Mouse (Mus musculus) cerebellum, adult 2 months (tissue): ENCODE data around the gene Sltm. TPM values are rescaled to one million over a fixed set of nuclear protein-coding genes. Genes with fewer than 3 reads are reported as not detected.

Experiments used
- DNase-seq, 2 experiments: peaks; one replicate each; pipeline ENCODE4 v3.0.0; 2021
- H3K27ac ChIP-seq: fragments of 200-500 bp; 2 replicates; pipeline ENCODE4 v1.5.1; 2012; ENCODE audit warnings: low read length, control low read depth, inconsistent platforms; ENCODE audit not compliant: insufficient read depth
- H3K27me3 ChIP-seq: fragments of 200-500 bp; 2 replicates; pipeline ENCODE4 v1.6.1; 2012; ENCODE audit warnings: inconsistent platforms, mild to moderate bottlenecking, low read length, moderate library complexity; ENCODE audit not compliant: control insufficient read depth, insufficient read depth
- H3K4me1 ChIP-seq: fragments of 200-500 bp; 2 replicates; pipeline ENCODE4 v1.6.1; 2011; ENCODE audit warnings: low read length; ENCODE audit not compliant: control insufficient read depth, insufficient read depth
- H3K4me3 ChIP-seq: fragments of 200-500 bp; replicated peaks from 2 replicates; pipeline ENCODE3; 2011; ENCODE audit warnings: mild to moderate bottlenecking, low read depth, low read length, control low read depth; ENCODE audit not compliant: insufficient read depth
- CTCF ChIP-seq: fragments of 200-500 bp; IDR thresholded peaks from 2 replicates; pipeline ENCODE4 v1.5.1; 2011; ENCODE audit warnings: low read depth, mild to moderate bottlenecking, control low read depth, low read length, moderate library complexity, borderline replicate concordance; ENCODE audit not compliant: insufficient read depth
- POLR2A ChIP-seq: fragments of 200-500 bp; IDR thresholded peaks from 2 replicates; pipeline ENCODE4 v1.6.1; 2011; ENCODE audit warnings: low read length, control low read depth, borderline replicate concordance; ENCODE audit not compliant: insufficient read depth
- WGBS: fragments of 180-500 bp; shearing (Covaris S2); methylation state at CpG from one replicate; pipeline ENCODE4 v1.1.7; 2018; 5-methylcytosine and 5-hydroxymethylcytosine counted together
- polyA plus RNA-seq: library from polyadenylated mRNA; depleted of rRNA; stranded (reverse); fragments of >200 nt; gene quantifications from 2 replicates; pipeline ENCODE4 v1.2.3, GENCODE M21; 2012

The Sltm gene
- polyA plus RNA-seq, 1 experiment = 52.7 TPM

GRCm38 (mm10) chr9:70587171-70587570 is 44.6 kb downstream of the Sltm start:
- no peaks in the 10 kb centered on the region for H3K4me1 ChIP-seq
- H3K27ac ChIP-seq = no peak overlapping the region
- no peak overlapping the region for H3K4me3 ChIP-seq
- H3K27me3 ChIP-seq = no peaks in the 10 kb centered on the region
- no peak for DNase-seq
- 95% methylated on average over 5 of the region's 5 CpGs for WGBS
- TF ChIP-seq POLR2A = no peak
- no peak for TF ChIP-seq CTCF

DNA sequence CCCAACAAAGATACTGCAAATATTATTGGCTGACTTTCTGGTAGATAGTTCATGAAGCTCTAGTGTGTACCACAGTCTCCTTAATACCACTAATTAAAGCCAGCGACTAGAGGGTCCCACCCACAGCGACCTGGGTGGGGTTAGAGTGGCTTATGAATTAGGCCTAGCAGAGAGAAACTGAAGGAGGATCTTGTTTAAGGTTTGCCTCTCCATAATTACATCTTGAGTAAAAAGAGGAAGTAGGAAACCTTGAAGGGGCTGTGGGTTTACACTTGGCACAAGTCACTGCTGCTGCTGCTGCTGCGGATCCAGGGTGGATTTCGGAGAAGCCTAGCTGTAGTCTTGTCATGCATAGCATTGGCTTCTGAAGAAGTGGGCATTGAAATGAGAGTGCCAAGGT is 48.2 kb downstream of the Sltm start:
- no peak overlapping the region for H3K4me3 ChIP-seq
- H3K27ac ChIP-seq = no peak overlapping the region; the same call in 1 of the 2 replicates
- H3K27me3 ChIP-seq = no peaks in the 10 kb centered on the region
- H3K4me1 ChIP-seq = no peaks in the 10 kb centered on the region
- no peak for TF ChIP-seq CTCF
- no peak for TF ChIP-seq POLR2A
- no peak for DNase-seq
- WGBS = 89% methylated on average over 4 of the region's 4 CpGs

DNA sequence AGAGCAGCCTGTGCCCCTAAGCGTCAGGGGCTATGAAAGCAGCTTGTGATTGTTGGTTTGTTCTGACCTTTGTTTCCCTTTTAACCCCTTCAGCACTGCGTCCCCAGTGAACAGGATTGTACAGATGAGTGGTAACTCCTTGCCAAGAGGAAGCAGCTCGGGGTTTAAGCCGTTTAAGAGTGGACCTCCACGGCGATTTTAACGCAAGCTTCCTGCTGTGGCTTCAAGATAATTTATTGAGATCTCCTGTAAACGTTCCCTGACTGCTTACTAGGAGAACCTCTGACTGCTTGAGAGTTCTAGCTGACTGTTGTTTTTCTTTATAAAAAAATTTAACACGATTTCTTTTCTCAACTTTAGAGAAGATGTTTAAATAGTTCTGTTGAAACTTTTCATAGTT is 48.9 kb downstream of the Sltm start:
- Histone ChIP-seq H3K4me1 (no peaks in the 10 kb centered on the region), H3K4me3 (no peak overlapping the region), H3K27ac (no peak overlapping the region), H3K27me3 (no peaks in the 10 kb centered on the region)
- DNase-seq = no peak
- WGBS = 56% methylated on average over 9 of the region's 9 CpGs
- no peak for TF ChIP-seq POLR2A
- TF ChIP-seq CTCF = no peak

GRCm38 (mm10) chr9:70598271-70598670 is 55.7 kb downstream of the Sltm start:
- no peak for DNase-seq
- 96% methylated on average over 2 of the region's 2 CpGs for WGBS
- TF ChIP-seq CTCF (no peak), POLR2A (no peak)
- no peak overlapping the region for H3K4me3 ChIP-seq
- H3K27ac ChIP-seq = no peak overlapping the region
- H3K4me1 ChIP-seq = no peaks in the 10 kb centered on the region
- H3K27me3 ChIP-seq = no peaks in the 10 kb centered on the region

GRCm38 (mm10) chr9:70602186-70602845 is 59.8 kb downstream of the Sltm start:
- 85% methylated on average over 1 of the region's 1 CpGs for WGBS
- Histone ChIP-seq H3K4me1 (no peaks in the 10 kb centered on the region), H3K27ac (no peak overlapping the region), H3K4me3 (no peak overlapping the region), H3K27me3 (no peaks in the 10 kb centered on the region)
- DNase-seq = peak; percentile 56 to 59
- no peak for TF ChIP-seq POLR2A
- no peak for TF ChIP-seq CTCF

- no peak for TF ChIP-seq POLR2A
- no peak for TF ChIP-seq CTCF
- H3K4me3 ChIP-seq = no peak overlapping the region
- 33% methylated on average over 3 of the region's 3 CpGs for WGBS
- no peaks in the 10 kb centered on the region for H3K4me1 ChIP-seq
- H3K27ac ChIP-seq = no peak overlapping the region
- no peaks in the 10 kb centered on the region for H3K27me3 ChIP-seq
- no peak for DNase-seq
Measured at GRCm38 (mm10) chr9:70611026-70611673, 68.6 kb downstream of the Sltm start.

DNA sequence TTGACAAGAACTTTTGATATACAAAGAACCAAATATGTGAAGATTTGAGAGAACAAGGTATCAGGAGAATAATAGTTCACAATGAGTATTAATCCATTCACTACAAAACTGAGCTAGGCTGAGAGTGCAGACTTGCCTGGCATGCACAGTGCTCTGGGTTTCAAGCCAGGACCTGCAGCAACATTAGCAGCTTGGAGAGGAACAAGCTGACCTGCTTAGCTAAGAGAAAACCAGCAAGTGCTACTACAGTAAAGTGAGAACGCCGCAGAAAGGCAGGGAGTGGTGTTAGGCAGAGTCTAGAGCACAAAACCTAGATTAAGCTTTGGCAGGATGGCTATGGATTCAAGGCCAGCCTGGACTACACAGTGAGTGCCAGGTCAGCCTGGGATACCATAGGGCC is 87.2 kb downstream of the Sltm start:
- H3K4me3 ChIP-seq = no peak overlapping the region
- TF ChIP-seq CTCF = no peak
- 0 out of 2 replicates have a peak overlapping the region, but pooled peaks have one; percentile 11 for H3K27ac ChIP-seq
- no peaks in the 10 kb centered on the region for H3K27me3 ChIP-seq
- 4% methylated on average over 2 of the region's 2 CpGs for WGBS
- peaks cover 3% of the 10 kb centered on the region; the same call in 1 of the 2 replicates for H3K4me1 ChIP-seq
- DNase-seq = peak; percentile 66 to 82

- no peak for DNase-seq
- Histone ChIP-seq H3K4me1 (peaks cover 3% of the 10 kb centered on the region; the same call in 1 of the 2 replicates), H3K27me3 (no peaks in the 10 kb centered on the region), H3K4me3 (no peak overlapping the region), H3K27ac (no peak overlapping the region)
- 26% methylated on average over 5 of the region's 5 CpGs for WGBS
- TF ChIP-seq CTCF (no peak), POLR2A (no peak)
Measured at GRCm38 (mm10) chr9:70631665-70632064, 89.1 kb downstream of the Sltm start.
